Mouse (Mus musculus) CD4-positive, CD25-positive, alpha-beta regulatory T cell, adult 4 months (primary cell): Measurements from ENCODE around the gene Wdr37. TPM values are rescaled to one million over a fixed set of nuclear protein-coding genes. Genes with fewer than 3 reads are reported as not detected.

Experiments used
- polyA plus RNA-seq, 2 experiments: library from polyadenylated mRNA; unstranded; fragments of 100-300 nt; shearing (Covaris generic); gene quantifications; one replicate each; pipeline ENCODE4 v1.2.1; 2017

The Wdr37 gene
- polyA plus RNA-seq, 2 experiments from 2014 or later: 40.3 to 48.3 TPM

Other genes starting within 250 kb of the Wdr37 start
- gene Idi1, start 13.6 kb upstream of the Wdr37 start, polyA plus RNA-seq: 10 to 100 TPM; 35.2 to 40.3 TPM
- not detected for gene Gm9745, start 76.3 kb upstream of the Wdr37 start, polyA plus RNA-seq
- gene Idi2, start 81.0 kb upstream of the Wdr37 start, polyA plus RNA-seq: not detected
- 10 to 100 TPM; 77.4 to 90.5 TPM for gene Gtpbp4, start 124.2 kb upstream of the Wdr37 start, polyA plus RNA-seq
- 10 to 100 TPM; 23.7 to 32.8 TPM for gene Larp4b, start 222.0 kb upstream of the Wdr37 start, polyA plus RNA-seq